Mouse (Mus musculus): ENCODE measurements around the gene Tmem135. TPM values are rescaled to one million over a fixed set of nuclear protein-coding genes. Genes with fewer than 3 reads are reported as not detected.

The Tmem135 gene
- total and polyA plus RNA-seq, 3 experiments = 7.4 to 33.9 TPM; not detected in 1

GRCm38 (mm10) chr7:89306831-89307230 lies 97.2 kb downstream of the Tmem135 start:
- Histone ChIP-seq H3K27ac (ENCODE audit: control insufficient read depth, low read depth, low read length) (no peak overlapping the region), H3K4me3 (ENCODE audit: control insufficient read depth in 1 of 2, insufficient read depth in 1 of 2, low read depth in 2 of 2, low read length in 2 of 2) (no peak overlapping the region), H3K4me1 (ENCODE audit: control insufficient read depth in 1 of 2, insufficient read depth in 2 of 2, low read length in 2 of 2) (peaks cover 2 to 4% of the 10 kb centered on the region in 2 experiments; a peak in 2 of 4 replicates), H3K9me3 (replicated peaks; ENCODE audit: insufficient read depth, low read length) (no peaks in the 10 kb centered on the region), H3K36me3 (ENCODE audit: control insufficient read depth in 1 of 2, insufficient read depth in 2 of 2, low read length in 2 of 2) (peaks cover 0 to 1% of the 10 kb centered on the region in 2 experiments; a peak in 2 of 4 replicates), H3K79me2 (ENCODE audit: control insufficient read depth, insufficient read depth, low read length, poor library complexity) (no peaks in the 10 kb centered on the region), H3K9ac (ENCODE audit: control insufficient read depth, low read depth, low read length, poor library complexity, severe bottlenecking) (no peak overlapping the region), H3K27me3 (ENCODE audit: control insufficient read depth in 1 of 2, insufficient read depth in 2 of 2, low read length in 2 of 2) (no peaks in the 10 kb centered on the region)
- no peak for TF ChIP-seq EP300 (IDR thresholded peaks at IDR 0.05; ENCODE audit: low read depth in 1 of 2, low read length in 2 of 2)
- TF ChIP-seq ZMIZ1 (IDR thresholded peaks at IDR 0.05; ENCODE audit: low read depth, low read length) = no peak
- no peak for TF ChIP-seq RCOR1 (IDR thresholded peaks at IDR 0.05; ENCODE audit: low read depth, low read length)
- TF ChIP-seq MXI1 (IDR thresholded peaks at IDR 0.05; ENCODE audit: low read depth, low read length) = no peak
- no peak for TF ChIP-seq ELF1 (IDR thresholded peaks at IDR 0.05; ENCODE audit: low read depth, low read length)
- no peak for TF ChIP-seq SIN3A (IDR thresholded peaks at IDR 0.05; ENCODE audit: low read length)
- TF ChIP-seq E2F4 (IDR thresholded peaks at IDR 0.05; ENCODE audit: borderline replicate concordance, low read depth, low read length) = no peak
- no peak for TF ChIP-seq HCFC1 (IDR thresholded peaks at IDR 0.05; ENCODE audit: low read depth, low read length)
- no peak for DNase-seq (ENCODE audit: low read depth, low spot score)

- DNase-seq (ENCODE audit: low read depth, low spot score) = no peak
- no peak for TF ChIP-seq ZNF384 (IDR thresholded peaks at IDR 0.05; ENCODE audit: low read depth, low read length)
- H3K4me3 ChIP-seq (ENCODE audit: control insufficient read depth in 1 of 2, insufficient read depth in 1 of 2, low read depth in 2 of 2, low read length in 2 of 2) = no peak overlapping the region
- H3K9me3 ChIP-seq (replicated peaks; ENCODE audit: insufficient read depth, low read length) = no peaks in the 10 kb centered on the region
- H3K79me2 ChIP-seq (ENCODE audit: control insufficient read depth, insufficient read depth, low read length, poor library complexity) = no peaks in the 10 kb centered on the region
- H3K27ac ChIP-seq (ENCODE audit: control insufficient read depth, low read depth, low read length) = no peak overlapping the region
- no peak overlapping the region for H3K9ac ChIP-seq (ENCODE audit: control insufficient read depth, low read depth, low read length, poor library complexity, severe bottlenecking)
- no peaks in the 10 kb centered on the region; a peak in 1 of 4 replicates for H3K4me1 ChIP-seq (ENCODE audit: control insufficient read depth in 1 of 2, insufficient read depth in 2 of 2, low read length in 2 of 2)
- H3K27me3 ChIP-seq (ENCODE audit: control insufficient read depth in 1 of 2, insufficient read depth in 2 of 2, low read length in 2 of 2) = no peaks in the 10 kb centered on the region
- H3K36me3 ChIP-seq (ENCODE audit: control insufficient read depth in 1 of 2, insufficient read depth in 2 of 2, low read length in 2 of 2) = peaks cover 0 to 1% of the 10 kb centered on the region in 2 experiments; a peak in 2 of 4 replicates
Observed at GRCm38 (mm10) chr7:89304958-89305357, 99.1 kb downstream of the Tmem135 start.

- Histone ChIP-seq H3K79me2 (ENCODE audit: control insufficient read depth, insufficient read depth, low read length, poor library complexity) (no peaks in the 10 kb centered on the region), H3K4me3 (ENCODE audit: control insufficient read depth in 1 of 2, insufficient read depth in 1 of 2, low read depth in 2 of 2, low read length in 2 of 2) (no peak overlapping the region), H3K9ac (ENCODE audit: control insufficient read depth, low read depth, low read length, poor library complexity, severe bottlenecking) (no peak overlapping the region), H3K4me1 (ENCODE audit: control insufficient read depth in 1 of 2, insufficient read depth in 2 of 2, low read length in 2 of 2) (no peaks in the 10 kb centered on the region; a peak in 1 of 4 replicates), H3K9me3 (replicated peaks; ENCODE audit: insufficient read depth, low read length) (no peaks in the 10 kb centered on the region), H3K27ac (ENCODE audit: control insufficient read depth, low read depth, low read length) (no peak overlapping the region), H3K36me3 (ENCODE audit: control insufficient read depth in 1 of 2, insufficient read depth in 2 of 2, low read length in 2 of 2) (peaks cover 0 to 1% of the 10 kb centered on the region in 2 experiments; a peak in 2 of 4 replicates), H3K27me3 (ENCODE audit: control insufficient read depth in 1 of 2, insufficient read depth in 2 of 2, low read length in 2 of 2) (no peaks in the 10 kb centered on the region)
- TF ChIP-seq KAT2A (conservative IDR thresholded peaks at IDR 0.05; ENCODE audit: low read depth, low read length) (no peak), MYB (IDR thresholded peaks at IDR 0.05; ENCODE audit: low read depth, low read length) (no peak), MXI1 (IDR thresholded peaks at IDR 0.05; ENCODE audit: low read depth, low read length) (no peak), USF2 (IDR thresholded peaks at IDR 0.05; ENCODE audit: borderline replicate concordance in 1 of 2, insufficient read depth in 1 of 2, low read depth in 1 of 2, low read length in 2 of 2) (no peak), MAFK (IDR thresholded peaks at IDR 0.05; ENCODE audit: borderline replicate concordance, low read depth, low read length) (no peak), ZKSCAN1 (IDR thresholded peaks at IDR 0.05; ENCODE audit: low read depth, low read length) (no peak), HCFC1 (IDR thresholded peaks at IDR 0.05; ENCODE audit: low read depth, low read length) (no peak), CTCF (IDR thresholded peaks at IDR 0.05 in 2 of 3, conservative IDR thresholded peaks at IDR 0.05 in 1 of 3; ENCODE audit: control insufficient read depth in 1 of 3, insufficient read depth in 1 of 3, low read depth in 2 of 3, low read length in 3 of 3, poor library complexity in 1 of 3, severe bottlenecking in 1 of 3) (no peak), MEF2A (IDR thresholded peaks at IDR 0.05; ENCODE audit: extremely low read depth, insufficient replicate concordance, low read depth, low read length, poor library complexity, severe bottlenecking) (no peak), RCOR1 (IDR thresholded peaks at IDR 0.05; ENCODE audit: low read depth, low read length) (no peak)
- DNase-seq (ENCODE audit: low read depth, low spot score) = no peak
Observed at GRCm38 (mm10) chr7:89303765-89304164, 100.3 kb downstream of the Tmem135 start.
